Mouse (Mus musculus) bone marrow macrophage, adult 2 months (primary cell): ENCODE measurements around the gene Rapgef2.

Experiments used
- CTCF ChIP-seq: IDR thresholded peaks from 2 replicates; pipeline ENCODE4 v1.5.1; 2012; ENCODE audit warnings: low read depth, mild to moderate bottlenecking, low read length, moderate library complexity
- POLR2A ChIP-seq: IDR thresholded peaks from 2 replicates; pipeline ENCODE4 v1.6.1; 2012; ENCODE audit warnings: mild to moderate bottlenecking, low read depth, low read length, borderline replicate concordance

DNA sequence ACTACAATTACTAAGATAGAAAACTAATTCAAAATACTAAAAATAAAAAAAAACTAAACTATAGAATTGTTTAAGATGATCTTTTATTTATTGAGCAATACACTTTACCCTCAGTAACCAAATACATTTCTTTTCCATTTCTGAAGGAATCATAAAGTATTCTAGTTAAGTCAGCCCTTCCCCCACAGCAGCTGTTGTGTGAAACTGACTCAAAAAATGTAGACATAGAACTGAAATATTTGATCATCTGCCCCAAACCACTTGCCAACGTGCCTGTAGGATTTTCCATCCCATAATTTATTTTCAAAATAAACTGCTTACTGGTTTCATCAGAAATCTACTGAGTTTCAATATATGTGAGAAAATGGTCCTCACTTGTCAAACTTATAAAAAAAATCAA is 36.4 kb downstream of the Rapgef2 start:
- TF ChIP-seq POLR2A (no peak), CTCF (no peak)
